Mouse (Mus musculus): ENCODE results near the gene H2-Eb2.
"Not testable (repeated sequence)": the region's sequence is repeated elsewhere in the genome, so short reads cannot be mapped to it uniquely, and the experiment has no call there.

The H2-Eb2 gene

DNA sequence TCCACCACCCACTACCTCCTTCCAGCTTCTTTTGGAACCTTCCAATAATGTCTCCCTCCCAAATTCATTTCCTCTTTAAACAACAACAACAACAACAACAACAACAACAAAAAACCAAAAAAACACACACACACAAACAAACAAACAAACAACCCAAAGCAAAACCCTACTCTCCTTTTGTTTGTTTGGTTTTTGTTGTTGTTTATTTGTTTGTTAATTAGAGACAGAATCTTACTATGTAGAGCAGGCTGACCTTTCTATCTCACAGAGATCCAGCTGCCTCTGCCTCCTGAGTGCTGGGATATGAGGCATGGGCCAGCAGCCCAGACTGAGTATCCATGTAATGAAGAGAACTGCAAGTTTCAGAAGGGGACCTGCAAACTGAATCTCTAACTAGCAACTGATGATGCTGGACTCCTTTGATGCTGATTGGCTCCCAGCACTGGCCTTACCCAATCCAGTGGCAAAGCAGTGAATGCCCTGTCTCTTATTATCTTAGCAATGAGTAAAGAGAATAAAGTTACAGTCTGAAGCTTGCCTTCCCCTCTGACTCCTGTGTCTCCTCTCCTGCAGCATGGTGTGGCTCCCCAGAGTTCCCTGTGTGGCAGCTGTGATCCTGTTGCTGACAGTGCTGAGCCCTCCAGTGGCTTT is 20.0 kb upstream of the H2-Eb2 start, which contains the start of gene H2-Eb1:
Gene H2-Eb1, plus strand, starts transcription at position 488 of the 651 bp plus-strand sequence.
- peak; percentile 69 for DNase-seq (ENCODE audit: inconsistent ontology term)

DNA sequence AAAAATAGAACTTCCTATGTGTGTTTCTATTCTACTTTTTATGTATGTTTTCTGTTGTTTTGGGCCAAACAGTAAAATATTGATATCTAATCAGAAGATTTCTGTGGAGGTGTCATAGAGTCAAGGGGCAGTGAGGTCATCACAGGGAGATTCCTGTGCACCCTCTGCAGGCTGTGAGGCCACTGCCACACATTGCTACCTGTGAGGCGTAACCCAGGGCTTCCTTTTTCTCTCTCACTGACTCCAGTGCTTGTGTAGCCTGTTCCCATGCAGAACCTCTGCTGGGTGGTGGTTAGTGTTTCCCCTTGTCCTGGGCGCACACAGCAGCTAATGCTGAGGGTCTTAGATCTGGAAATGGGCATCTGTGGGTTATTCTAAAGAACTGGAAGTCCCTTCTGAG is 19.1 kb upstream of the H2-Eb2 start:
- no peak for DNase-seq (ENCODE audit: inconsistent ontology term)

DNA sequence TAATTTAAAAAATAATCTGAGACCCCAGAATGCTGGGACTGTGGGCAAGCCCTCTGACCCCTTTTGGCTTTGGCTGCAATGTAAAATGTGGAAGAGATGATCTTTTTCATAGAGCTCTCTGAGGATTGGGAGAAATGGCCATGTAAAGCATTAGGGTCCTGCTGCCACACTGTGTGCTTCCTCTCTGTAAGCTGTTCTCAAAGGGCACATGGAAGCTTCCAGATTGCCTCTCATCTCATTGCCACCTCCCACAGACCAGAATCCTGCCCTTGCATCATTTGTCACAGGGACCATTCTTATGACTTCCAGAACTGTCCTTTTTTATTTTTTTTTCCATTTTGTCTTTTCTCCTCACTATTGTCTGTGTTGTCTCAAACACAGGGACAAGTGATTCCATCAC is 18.2 kb upstream of the H2-Eb2 start:
- no peak for DNase-seq (ENCODE audit: inconsistent ontology term)

DNA sequence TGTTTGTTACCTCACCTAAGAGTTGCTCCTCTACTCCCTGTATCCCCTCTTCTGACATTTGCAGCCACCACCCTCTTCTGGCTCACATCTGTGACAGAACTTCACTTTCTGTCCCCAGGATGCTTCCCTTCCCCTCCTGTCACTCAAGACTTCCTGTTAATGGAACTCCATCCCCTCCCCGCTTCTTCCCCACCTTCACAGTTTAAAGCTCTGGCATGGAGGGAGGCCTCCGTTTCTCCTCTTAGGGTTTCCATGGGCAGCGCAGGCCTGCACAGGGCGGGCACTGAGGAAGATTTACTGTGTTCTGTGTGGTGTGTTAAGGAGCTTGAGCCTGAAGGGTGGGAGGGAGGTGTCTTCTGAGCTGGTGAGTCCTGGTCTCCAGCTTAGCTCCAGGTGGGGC is 17.3 kb upstream of the H2-Eb2 start:
- DNase-seq (ENCODE audit: inconsistent ontology term) = no peak

DNA sequence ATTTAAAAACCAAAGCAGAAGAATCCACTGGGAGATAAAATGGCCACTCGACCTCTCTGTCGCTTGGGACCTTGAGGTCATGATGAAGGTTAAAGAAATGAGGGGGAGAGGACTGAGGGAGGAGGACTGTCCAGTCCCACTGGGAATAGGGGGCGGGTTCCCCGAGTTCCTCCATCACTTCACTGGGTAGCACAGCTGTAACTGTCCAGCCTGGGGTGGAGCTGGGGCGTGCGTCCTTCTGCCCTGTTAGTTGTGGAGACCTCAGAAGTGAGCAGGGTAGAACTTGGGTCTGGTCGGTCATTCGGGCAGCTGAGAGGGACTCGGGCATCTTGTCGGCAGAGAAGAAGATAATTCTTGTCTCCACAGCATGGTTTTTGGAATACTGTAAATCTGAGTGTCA is 16.2 kb upstream of the H2-Eb2 start:
- no peak for DNase-seq (ENCODE audit: inconsistent ontology term)

DNA sequence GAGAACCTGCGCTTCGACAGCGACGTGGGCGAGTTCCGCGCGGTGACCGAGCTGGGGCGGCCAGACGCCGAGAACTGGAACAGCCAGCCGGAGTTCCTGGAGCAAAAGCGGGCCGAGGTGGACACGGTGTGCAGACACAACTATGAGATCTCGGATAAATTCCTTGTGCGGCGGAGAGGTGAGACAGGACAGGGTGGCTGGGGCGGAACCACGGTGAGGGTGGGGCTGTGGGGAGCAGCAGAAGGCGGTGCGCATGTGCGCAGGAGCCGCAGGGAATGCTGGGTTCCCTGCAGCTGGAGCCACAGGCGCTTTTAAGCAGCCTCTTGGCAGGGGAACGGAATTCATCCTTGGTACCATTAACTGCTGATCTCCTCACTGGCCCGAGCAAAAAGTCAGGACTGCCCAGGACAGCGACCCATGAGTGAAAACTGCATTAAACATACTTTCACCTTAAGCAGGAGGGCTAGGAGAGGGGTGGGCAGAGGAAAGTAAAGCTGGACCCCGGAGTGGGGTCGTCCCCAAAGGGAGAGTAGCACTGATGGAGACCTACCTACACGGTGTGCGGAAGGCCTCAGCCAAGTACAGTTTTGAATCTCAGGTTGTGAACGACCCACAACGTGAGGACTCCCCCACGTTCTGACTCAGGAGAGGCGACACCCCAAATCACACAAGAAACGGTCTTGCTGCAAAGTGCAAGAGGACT is 15.6 kb upstream of the H2-Eb2 start:
- peak; percentile 57 for DNase-seq (ENCODE audit: inconsistent ontology term)

DNA sequence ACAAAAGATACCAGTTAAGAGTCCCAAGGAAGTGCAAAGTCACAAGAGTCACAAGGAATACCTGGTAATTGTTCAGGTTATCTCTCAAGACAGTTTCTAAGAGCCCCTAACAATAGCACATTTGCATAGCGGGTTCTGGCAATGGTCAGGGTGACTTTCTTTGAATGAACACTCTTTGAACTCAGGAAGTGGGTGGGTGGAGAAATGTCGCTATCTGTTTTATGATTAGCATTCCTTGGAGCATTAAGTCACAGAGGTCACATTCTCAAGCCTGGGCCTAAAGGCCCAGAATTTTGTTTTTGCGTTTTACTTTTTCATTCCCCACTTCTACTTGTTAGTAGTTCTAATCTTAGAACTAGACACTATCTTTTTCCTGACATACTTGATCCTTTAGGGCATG is 14.9 kb upstream of the H2-Eb2 start:
- DNase-seq (ENCODE audit: inconsistent ontology term) = not testable (repeated sequence)

DNA sequence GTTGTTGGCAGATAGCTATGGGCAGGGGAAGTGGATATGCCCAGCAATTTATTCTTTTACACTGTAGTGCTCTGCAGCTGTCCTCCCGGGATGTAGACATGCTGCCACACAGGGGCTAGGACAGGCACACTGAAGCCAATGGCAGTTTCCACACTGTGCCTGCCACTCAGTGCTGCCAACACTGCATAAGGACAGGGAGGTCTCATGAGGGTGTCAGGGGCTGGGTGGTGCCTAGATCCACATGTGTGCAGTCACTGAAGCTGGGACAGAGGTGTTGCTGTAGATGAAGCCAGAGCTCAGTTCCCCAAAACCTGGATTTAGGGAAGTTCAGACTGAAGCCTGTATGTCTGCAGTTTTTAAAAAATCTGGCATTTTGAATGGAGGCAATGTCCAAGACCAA is 13.3 kb upstream of the H2-Eb2 start:
- no peak for DNase-seq (ENCODE audit: inconsistent ontology term)

DNA sequence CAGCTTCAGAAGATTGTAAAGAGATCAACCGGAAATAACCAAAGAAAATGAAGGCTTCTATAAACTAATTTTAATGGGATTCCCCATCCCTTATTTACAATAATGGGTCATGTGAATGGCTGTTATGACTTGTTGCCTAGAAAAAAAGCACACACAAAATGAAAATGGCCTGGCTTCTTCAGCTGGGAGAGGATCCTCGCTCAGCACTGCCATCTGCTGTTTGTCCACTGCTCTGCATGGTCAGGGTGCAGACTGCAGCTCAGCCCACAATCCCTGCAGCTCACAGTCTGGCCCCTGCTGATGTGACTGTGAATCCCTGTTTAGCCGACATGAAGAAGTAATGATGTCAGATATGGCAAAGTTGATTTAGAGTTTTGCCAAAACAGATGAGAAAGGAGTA is 12.1 kb upstream of the H2-Eb2 start:
- peak; percentile 30 for DNase-seq (ENCODE audit: inconsistent ontology term)

DNA sequence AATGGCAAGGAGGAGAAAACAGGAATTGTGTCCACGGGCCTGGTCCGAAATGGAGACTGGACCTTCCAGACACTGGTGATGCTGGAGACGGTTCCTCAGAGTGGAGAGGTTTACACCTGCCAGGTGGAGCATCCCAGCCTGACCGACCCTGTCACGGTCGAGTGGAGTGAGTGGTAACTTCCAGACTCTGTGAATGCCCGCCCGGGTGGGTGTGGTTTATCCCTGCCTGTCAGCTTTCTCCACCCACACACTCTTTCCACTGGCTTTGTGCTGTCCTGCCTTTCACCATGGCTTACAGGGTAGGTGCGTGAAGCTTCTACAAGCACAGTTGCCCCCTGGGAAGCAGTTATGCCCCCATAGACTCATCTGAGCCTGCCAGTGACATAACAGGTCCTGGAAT is 11.2 kb upstream of the H2-Eb2 start:
- DNase-seq (ENCODE audit: inconsistent ontology term) = no peak

DNA sequence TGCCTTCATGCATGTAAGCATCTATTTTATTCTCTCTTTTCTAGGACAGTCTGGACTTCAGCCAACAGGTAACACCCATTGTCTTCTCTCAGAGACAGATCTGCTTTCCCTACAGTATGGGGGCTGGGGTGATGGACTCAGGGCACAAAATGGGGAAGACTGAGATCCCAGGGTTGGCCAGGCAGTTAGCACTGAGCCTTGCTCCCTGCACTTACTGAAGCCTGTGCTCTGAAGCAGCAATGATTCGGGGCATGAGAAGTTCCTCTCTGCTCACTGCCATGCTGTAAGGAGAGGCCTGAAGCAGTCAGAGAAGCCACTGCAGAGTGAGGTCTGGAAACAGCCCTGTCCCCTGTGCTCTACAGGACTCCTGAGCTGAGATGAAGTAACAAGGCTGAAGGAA is 10.0 kb upstream of the H2-Eb2 start:
- DNase-seq (ENCODE audit: inconsistent ontology term) = no peak

DNA sequence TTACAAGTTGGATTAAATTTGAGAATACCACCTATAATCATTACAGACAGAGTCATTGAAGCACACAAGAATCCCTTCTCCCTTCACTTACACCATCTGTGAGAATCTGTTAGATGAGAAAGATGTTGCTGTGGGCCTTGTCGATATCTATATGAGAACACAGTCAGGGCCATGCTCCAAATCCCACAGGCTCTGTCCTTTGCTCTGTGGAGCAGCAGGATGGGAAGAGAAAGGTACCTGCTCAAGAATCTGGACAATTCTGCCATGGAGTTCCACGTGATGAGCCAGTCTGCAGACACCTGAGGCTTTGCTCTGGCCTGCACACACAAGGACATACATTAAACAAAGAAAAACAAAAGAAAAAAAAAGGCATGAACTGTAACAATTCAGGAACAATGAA is 8.8 kb upstream of the H2-Eb2 start:
- DNase-seq (ENCODE audit: inconsistent ontology term) = no peak

DNA sequence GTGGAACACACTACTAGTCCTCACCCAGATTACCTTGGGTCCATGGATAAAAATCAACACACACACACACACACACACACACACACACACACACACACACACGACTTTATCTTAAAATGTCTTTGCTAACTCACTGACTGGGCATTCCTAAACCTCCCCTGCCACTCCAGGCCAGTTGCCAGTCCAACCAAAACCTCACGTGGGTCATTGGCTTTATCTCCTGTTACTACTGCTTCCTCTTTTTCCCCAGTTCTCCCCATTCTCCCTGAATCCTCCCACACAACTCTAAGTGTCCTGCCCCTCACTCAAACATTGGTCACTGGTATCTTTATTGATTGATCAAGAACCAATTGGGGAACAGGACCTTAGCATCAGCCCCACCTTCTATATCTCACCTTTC is 8.2 kb upstream of the H2-Eb2 start:
- DNase-seq (ENCODE audit: inconsistent ontology term) = no peak

DNA sequence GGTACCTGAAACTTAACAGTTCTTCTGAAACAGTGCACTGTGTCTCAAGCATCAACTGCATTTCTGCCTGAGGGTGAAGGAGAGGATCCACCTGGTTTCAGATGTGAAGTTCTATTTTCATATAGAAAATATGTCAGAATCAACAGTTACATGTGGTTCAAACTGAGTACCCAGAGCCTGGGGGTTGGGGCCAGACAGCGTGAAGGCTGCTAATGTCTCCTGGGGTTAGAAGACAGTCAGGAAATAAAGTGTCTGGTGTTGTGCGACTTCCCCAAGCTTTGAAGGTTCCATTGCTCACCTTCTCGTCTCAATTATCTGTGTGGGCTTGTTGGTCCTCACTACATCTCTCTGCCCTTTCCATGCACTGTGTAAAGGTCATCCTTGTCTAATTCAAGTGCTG is 908 bp downstream of the H2-Eb2 start:
- DNase-seq (ENCODE audit: inconsistent ontology term) = no peak

DNA sequence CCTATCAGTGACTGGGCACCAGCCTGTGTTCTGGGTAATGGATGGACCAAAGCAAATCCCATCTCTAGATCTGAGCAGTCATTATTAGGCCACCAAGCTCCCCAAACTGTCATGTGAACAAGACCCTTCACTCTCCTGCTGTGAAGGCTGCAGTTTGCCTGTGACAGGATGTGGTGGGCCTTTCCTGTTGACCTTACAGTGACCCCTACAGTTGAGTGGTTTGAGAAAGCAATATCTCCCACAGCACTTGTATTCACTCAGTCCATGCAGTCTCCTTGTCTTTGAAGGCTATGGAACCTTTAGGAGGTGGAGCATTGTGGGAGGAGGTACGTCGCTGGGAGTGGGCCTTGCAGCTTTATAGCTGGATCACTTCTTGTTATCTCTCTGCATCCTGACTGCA is 4.3 kb downstream of the H2-Eb2 start:
- no peak for DNase-seq (ENCODE audit: inconsistent ontology term)

DNA sequence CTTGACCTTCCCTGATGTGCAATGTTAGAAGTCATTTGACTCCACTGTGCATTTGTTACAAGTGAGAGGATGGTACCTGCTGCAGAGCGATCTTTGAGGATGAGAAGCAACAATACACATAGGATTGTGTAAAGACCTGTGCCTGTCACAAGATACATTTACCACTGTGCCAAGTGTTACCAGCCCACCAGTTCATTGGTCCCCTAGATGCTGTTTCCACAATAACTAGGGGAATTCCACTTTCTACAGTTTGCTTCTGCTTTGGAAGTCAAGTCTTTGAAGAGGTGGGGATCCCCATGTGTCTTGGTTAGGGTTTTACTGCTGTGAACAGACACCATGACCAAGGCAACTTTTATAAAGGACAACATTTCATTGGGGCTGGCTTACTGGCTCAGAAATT is 5.7 kb downstream of the H2-Eb2 start:
- no peak for DNase-seq (ENCODE audit: inconsistent ontology term)

DNA sequence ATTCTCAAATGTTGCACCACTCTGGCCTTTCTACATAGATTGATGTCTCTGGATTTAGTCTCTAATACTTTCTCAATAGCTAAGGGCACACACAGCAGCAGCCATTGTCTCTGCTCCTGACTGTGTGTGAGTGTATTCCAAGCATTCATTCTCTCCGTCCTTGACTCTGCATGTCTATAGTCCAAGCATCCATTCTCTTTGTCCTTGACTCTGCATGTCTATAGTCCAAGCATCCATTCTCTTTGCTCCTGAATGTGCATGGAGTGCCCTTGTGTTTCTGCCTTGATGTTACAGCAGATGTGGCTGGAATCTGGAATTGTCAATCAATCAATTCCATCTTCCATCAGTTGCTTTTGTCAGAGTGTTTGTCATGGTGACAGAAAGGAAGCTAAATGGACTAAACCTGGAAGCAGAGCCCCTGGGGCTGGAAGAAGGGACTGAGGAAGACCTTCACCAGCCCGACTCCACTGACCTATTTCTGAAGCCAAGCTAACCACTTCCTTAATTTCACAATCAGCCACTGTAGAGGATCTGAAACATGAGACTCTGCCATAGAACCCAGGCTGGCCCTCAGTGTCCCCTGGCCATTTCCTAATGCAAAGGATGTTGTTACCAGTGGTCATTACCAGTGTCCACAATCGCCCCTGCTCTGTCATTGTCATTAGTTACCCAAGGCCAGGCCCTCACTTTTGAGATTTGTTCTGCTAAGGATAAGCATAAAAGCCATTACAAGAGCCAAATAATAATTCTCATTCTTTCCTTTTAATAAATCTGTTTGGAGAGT is 15.3 kb downstream of the H2-Eb2 start:
- DNase-seq (ENCODE audit: inconsistent ontology term) = no peak

DNA sequence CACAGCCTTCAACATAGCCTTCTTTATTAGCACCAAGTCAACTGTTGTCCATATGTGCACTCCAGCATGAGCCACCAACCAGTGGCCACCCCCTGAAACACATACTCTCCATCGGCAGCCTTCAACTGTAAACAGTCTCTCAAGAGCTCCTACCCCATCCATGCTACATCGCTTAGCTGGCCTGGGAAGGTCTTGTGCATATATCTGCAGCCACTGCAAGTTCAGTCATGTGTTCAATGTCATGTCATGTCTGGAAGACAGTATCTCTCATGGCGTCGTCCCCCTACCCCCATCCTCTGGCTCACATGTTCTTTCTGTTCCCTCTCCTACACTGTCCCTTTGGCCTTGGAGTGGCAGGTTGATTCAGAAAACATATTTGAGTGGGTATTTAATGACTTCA is 19.4 kb downstream of the H2-Eb2 start:
- no peak for DNase-seq (ENCODE audit: inconsistent ontology term)

DNA sequence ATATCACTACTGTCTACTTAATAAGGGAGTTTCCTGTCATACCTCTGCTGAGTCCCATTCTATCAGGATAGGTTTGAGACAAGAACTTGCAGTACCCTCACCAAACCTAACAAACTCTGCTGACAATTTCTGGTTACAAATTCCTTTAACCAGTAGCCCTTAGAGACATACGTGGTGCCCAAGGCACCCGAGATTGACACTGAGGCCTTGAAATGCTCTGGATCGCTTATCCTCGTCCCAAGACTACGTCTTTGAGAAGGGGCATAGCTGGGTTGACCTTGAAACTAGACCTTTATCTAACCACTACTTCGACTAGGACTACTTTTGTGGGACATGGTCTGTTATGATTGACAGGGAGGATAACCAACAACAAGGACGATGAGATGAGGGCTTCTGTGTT is 20.0 kb downstream of the H2-Eb2 start:
- no peak for DNase-seq (ENCODE audit: inconsistent ontology term)

DNA sequence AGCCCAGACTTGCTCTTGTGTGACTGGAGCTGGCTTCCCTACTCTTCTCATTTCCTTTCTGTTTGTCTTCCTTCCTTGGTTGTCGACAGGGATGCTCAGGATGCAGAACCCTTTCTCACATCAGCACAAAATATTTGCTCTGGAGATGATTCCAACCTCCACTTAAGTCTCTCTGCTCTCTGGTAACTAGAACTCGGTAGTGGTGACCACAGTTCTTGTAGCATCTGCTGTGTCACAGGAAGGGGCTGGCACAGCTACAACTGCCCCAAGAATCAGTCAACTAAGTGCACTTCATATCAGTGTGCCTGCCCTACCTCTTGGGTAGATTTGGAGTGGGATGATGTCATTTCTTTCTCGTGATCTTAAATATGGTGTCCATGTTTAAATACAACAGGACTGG is 20.6 kb downstream of the H2-Eb2 start:
- DNase-seq (ENCODE audit: inconsistent ontology term) = no peak

DNA sequence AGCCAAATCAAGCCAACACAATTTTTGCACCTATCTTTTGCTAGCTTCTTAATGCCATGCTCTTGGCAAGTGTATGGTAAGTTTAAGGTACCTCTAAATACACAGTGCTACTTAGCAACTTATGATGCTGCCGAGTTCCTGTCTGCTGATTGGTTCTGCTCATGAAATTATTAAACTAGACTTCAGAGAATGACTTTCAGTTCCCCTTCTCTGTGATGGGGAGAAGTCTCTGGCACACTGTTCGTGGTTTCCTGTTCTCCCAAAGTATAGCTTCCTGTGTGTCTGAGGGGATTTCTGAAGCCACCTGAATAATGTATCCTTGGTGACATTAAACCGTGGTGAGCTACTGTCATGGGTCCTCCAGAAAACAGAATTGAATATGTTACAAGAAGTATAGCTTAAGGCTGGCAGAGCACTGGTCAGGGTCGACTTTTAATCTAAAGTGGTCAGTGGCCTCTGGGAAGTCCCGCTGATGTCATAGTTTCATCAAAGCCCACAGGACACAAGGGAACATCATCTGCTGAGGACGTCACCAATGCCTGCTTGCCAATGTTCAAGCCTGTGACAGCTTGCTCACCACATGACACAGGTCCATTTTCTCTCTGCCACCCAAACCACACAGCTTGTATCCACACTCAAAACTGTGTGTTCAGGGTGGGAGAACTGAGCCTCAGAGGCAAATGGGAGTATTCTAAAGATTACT is 22.3 kb downstream of the H2-Eb2 start:
- DNase-seq (ENCODE audit: inconsistent ontology term) = peak; percentile 4

DNA sequence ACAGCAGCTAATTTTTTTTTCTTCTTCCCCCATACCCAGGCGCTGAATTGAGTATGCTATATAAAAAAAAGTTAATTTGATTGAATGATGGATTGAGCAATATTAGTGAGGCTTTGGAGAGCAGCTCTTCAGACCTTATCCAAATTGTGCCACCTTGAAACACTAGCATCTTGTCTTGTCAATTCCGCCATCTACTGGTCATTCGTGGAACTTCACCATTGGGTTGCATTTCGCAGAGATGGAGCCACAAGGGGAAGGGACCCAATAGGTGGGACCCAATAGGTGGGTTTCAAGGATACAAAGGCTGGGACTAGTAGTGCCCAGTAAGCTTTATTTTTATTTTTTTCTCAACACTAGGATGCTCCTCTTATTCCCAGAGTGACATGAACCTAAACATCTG is 24.0 kb downstream of the H2-Eb2 start:
- peak; percentile 35 for DNase-seq (ENCODE audit: inconsistent ontology term)
